Mouse (Mus musculus) macrophage (primary cell): ENCODE results near the gene Adgrg5. TPM values are rescaled to one million over a fixed set of nuclear protein-coding genes. Genes with fewer than 3 reads are reported as not detected.

ENCODE experiments used
- H3K27ac ChIP-seq: fragments of 350-480 bp; formaldehyde crosslinking; 2 replicates; pipeline ENCODE4 v1.9.0; 2021
- H3K36me3 ChIP-seq: fragments of 350-480 bp; formaldehyde crosslinking; 2 replicates; pipeline ENCODE4 v1.9.0; 2021; ENCODE audit errors: inconsistent target
- H3K4me3 ChIP-seq: fragments of 350-480 bp; formaldehyde crosslinking; 2 replicates; pipeline ENCODE4 v1.9.0; 2021; ENCODE audit errors: inconsistent target
- H3K79me2 ChIP-seq: fragments of 350-480 bp; formaldehyde crosslinking; 2 replicates; pipeline ENCODE4 v1.9.0; 2021; ENCODE audit errors: inconsistent target
- WGBS: methylation state at CpG from one replicate; pipeline ENCODE4 v1.1.7; 2026; ENCODE audit warnings: inconsistent platforms; ENCODE audit not compliant: missing documents; 5-methylcytosine and 5-hydroxymethylcytosine counted together
- polyA plus RNA-seq: library from polyadenylated mRNA; stranded (reverse); fragments of 250-400 nt; gene quantifications from 3 replicates; pipeline ENCODE4 v1.2.4, GENCODE M21; 2018; ENCODE audit warnings: inconsistent platforms
- total RNA-seq, 78 experiments: library from RNA; depleted of rRNA; stranded (reverse); fragments of 250-400 nt; gene quantifications; 1 replicate in 9 of 78; 2 replicates in 24 of 78; 3 replicates in 43 of 78; 4 replicates in 2 of 78; pipeline ENCODE4 v1.2.4; 2018; ENCODE audit warnings: inconsistent platforms in 56 of 78

The Adgrg5 gene
- not detected for total RNA-seq (2018; cell fraction: chromatin; rRNA removed)
- total RNA-seq (2018; cell fraction: cytosol; rRNA removed) = under 1 TPM in 5 of 26 experiments, not detected in 21; 0.04 to 0.29 (median 0.09) TPM
- under 1 TPM in 4 of 26 experiments, not detected in 22; 0.20 to 0.36 (median 0.30) TPM for total RNA-seq (2018; cell fraction: nucleus; rRNA removed)
- 0.06 TPM in 1 of 3 replicates, not detected in the others for polyA plus RNA-seq

GRCm38 (mm10) chr8:94923405-94923804 is at the start of gene Adgrg5:
Gene Adgrg5 (plus strand): TSS chr8:94923694.
- no peak within 1 kb of the TSS for H3K27ac ChIP-seq
- H3K79me2 ChIP-seq = no peaks in the 10 kb centered on the region
- H3K36me3 ChIP-seq = no peaks in the 10 kb centered on the region
- no peak within 1 kb of the TSS for H3K4me3 ChIP-seq
- 15% methylated on average over 8 of the region's 8 CpGs for WGBS

DNA sequence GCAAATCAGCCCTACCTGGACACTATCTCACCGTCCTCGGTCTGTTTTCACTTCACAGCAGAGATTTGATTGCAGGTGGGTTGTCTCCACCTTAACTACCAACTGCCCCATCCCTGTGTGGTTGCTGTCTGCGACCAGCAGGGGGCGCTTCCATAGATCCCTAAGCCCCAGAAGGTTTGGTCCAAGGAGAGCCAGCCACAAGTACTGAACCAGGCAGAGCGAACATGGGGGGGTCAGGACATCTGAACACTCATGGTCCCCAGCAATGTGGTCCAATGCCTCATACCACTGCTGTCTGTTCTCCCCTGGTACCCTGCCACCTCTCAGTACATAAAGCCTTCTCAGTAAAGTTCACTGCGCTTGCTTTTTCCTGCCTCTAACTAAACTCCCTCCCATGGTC is 49.1 kb upstream of the Adgrg5 start:
- Histone ChIP-seq H3K4me3 (no peak overlapping the region), H3K27ac (no peak overlapping the region), H3K36me3 (no peaks in the 10 kb centered on the region), H3K79me2 (no peaks in the 10 kb centered on the region)
- 18% methylated on average over 5 of the region's 6 CpGs for WGBS

DNA sequence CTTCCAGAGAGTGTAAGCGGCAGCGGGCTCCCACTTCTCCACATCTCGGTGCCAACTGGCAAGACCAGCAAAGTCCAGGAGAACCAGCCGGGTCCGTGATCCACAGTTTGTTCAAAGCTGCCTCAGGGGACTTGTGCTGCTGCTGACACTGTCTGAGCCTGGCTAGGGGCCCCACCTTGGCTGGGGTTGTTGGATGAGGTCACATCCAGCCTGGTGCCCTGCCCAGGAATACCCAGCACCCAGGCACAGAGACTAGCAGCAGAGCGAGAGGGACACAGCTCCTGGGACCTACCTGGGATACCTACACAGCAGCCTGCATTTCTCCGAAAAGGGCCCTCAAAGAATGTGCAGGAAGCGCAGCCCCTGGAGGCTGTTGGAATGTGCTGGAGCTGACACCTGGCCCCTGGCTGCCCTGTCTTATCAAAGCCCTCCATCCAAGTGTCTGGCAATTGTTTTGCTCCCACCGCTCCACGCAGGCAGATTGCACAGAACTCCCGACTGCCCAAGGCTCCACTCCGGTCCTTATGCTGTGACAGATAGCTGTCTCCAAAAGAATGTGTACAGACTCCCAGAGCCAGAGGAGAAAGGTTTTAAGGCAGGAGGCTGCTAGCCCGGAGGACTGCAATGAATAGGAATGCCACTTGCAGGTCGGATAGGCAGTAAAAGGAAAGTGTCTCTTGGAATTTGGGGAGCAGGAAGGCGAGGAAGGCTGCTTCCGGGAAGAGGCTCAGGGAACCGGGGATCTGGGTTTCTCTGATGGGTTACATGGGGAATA is 48.2 kb upstream of the Adgrg5 start:
- no peak overlapping the region for H3K27ac ChIP-seq
- H3K79me2 ChIP-seq = no peaks in the 10 kb centered on the region
- 36% methylated on average over 17 of the region's 17 CpGs for WGBS
- H3K4me3 ChIP-seq = peak overlapping the region; percentile 40
- H3K36me3 ChIP-seq = no peaks in the 10 kb centered on the region

- Histone ChIP-seq H3K4me3 (peak overlapping the region; percentile 40), H3K36me3 (no peaks in the 10 kb centered on the region), H3K27ac (no peak overlapping the region), H3K79me2 (no peaks in the 10 kb centered on the region)
- WGBS = 2% methylated on average over 19 of the region's 20 CpGs
Measured at GRCm38 (mm10) chr8:94875871-94876150, 47.7 kb upstream of the Adgrg5 start.

DNA sequence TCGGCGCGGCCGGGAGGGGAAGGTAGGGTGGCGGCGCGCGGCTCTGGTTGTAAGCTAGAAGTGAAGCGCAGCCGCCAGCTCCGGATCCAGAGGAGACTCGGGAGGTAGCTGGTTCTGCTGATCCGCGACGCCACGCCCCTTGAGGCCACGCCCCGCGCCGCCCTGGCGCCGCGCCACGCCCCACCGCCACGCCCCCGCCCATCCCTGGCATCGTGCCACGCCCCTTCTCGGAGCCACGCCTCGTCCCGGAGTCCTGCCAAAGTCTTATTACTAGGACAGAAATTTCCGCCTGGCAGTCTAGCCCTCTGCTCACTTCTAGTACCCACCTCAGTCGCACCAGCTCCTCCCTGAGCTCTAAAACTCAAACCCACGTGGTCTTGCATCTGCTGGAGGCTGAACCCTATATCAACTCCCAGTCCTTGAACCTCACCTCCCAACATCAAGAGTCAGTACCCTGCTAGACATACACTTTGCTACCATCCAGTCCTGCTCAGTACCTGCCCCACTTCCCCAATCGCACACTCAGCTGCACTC is 47.2 kb upstream of the Adgrg5 start, which contains the start of gene Dok4:
Gene Dok4, minus strand, starts transcription at position 134 of the 534 bp plus-strand sequence.
- H3K36me3 ChIP-seq = no peaks in the 10 kb centered on the region
- peak within 1 kb of the TSS; percentile 40 for H3K4me3 ChIP-seq
- no peak within 1 kb of the TSS for H3K27ac ChIP-seq
- WGBS = under 1% methylated on average over 25 of the region's 37 CpGs
- H3K79me2 ChIP-seq = no peaks in the 10 kb centered on the region

DNA sequence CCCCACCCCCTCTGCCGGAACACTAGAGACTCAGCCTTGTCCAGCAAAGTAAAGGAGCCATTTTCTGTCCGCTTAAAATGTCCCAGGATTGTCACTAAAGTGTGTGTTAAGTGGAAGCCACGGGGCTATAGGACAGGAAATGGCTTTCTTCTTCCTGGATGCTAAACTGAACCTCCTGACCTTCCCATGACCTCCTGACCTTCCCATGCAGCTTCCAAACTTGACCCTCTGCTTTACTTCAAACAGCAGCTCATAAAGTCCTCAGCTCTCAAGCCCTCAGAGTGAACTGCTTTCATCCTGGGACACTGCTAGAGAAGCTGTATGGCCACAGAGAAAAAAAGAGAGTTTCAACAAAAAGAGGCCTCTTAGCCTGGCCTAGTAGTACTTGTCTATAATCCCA is 46.7 kb upstream of the Adgrg5 start:
- Histone ChIP-seq H3K79me2 (no peaks in the 10 kb centered on the region), H3K27ac (no peak overlapping the region), H3K36me3 (no peaks in the 10 kb centered on the region), H3K4me3 (no peak overlapping the region)
- WGBS = 51% methylated on average over 3 of the region's 3 CpGs

DNA sequence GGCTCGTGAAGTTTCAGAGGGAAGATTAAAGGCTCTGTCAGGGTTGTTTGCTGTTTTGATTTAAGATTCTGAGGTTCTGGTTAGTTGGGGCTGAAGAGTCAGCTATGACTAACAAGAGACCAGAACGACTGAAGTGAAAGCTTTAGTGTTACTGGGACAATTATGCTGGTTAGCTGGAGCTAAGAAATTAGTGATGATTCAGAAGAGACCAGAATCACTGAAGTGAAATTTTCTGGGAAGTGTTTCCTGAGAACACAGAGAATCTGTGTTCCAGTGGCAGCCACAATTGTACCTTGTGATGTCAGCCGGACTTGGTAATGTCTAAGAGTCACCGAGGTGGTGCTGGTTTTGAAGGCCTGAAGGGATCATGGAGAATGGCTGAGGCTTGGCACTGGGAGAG is 42.8 kb upstream of the Adgrg5 start:
- H3K79me2 ChIP-seq = no peaks in the 10 kb centered on the region
- WGBS = 89% methylated on average over 4 of the region's 4 CpGs
- H3K27ac ChIP-seq = no peak overlapping the region
- no peaks in the 10 kb centered on the region for H3K36me3 ChIP-seq
- H3K4me3 ChIP-seq = no peak overlapping the region

DNA sequence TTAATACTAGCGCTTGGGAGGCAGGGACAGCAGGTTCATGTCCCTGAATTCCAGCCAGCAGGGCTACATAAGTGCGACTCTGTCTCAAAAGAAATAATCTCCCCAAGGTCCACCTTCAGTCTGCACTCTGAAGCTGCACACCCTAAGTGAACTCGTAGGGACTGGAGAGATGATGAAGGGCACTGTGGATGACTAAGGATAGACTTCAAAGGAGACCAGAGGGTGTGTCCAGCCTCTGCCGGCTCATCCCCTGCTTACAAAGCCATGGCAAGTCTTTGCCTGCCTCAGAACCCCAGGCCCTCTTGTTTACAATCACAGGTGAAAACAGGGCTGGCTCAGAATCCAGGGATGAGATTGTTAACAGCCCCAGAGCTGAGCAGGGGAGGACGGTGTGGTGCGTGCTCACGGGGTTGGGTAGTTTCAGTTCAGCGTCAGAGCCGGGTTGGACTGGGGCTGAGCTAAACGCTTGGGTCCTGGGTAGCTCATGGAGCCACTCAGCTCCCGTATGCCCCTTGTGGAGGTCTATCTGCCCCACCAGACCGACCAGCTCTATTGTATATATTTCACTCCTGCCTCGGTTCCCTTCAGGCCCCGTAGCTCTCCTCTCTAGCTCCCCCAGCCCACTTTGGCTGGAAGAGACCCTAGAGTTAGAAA is 35.0 kb upstream of the Adgrg5 start:
- no peak overlapping the region for H3K4me3 ChIP-seq
- WGBS = 23% methylated on average over 14 of the region's 14 CpGs
- H3K27ac ChIP-seq = no peak overlapping the region

GRCm38 (mm10) chr8:94892917-94893316 is 30.6 kb upstream of the Adgrg5 start:
- Histone ChIP-seq H3K36me3 (no peaks in the 10 kb centered on the region), H3K27ac (no peak overlapping the region), H3K4me3 (no peak overlapping the region), H3K79me2 (no peaks in the 10 kb centered on the region)
- 64% methylated on average over 2 of the region's 2 CpGs for WGBS

More for the DNA sequence above, 35.0 kb upstream of the Adgrg5 start:
- Histone ChIP-seq H3K79me2 (no peaks in the 10 kb centered on the region), H3K36me3 (no peaks in the 10 kb centered on the region)

DNA sequence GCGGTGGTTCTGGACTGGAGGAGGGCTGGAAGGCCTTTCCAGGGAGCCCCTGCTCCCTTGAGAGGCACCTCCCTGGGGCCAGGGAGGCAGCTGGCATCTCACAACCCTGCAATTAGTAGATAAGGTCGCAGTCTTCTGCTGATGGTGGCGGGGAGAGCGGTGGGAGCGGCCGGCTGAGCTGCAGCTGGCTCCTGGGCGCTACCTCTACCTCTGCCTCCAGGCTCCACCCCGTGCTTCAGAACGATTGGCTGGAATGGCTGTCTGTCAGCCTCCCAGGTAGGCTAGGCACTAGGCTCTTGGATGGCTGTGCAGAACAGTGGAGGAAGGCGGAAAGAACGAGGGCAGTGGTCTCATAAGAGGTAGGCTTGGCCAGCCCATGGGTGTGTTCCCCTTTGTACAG is 24.2 kb upstream of the Adgrg5 start:
- H3K79me2 ChIP-seq = no peaks in the 10 kb centered on the region
- no peak overlapping the region for H3K27ac ChIP-seq
- no peaks in the 10 kb centered on the region for H3K36me3 ChIP-seq
- H3K4me3 ChIP-seq = no peak overlapping the region
- 62% methylated on average over 11 of the region's 11 CpGs for WGBS

GRCm38 (mm10) chr8:94900617-94901016 is 22.9 kb upstream of the Adgrg5 start:
- no peak overlapping the region for H3K4me3 ChIP-seq
- 79% methylated on average over 5 of the region's 6 CpGs for WGBS
- H3K36me3 ChIP-seq = no peaks in the 10 kb centered on the region
- no peaks in the 10 kb centered on the region for H3K79me2 ChIP-seq
- no peak overlapping the region for H3K27ac ChIP-seq

GRCm38 (mm10) chr8:94901031-94901430 is 22.5 kb upstream of the Adgrg5 start:
- H3K27ac ChIP-seq = no peak overlapping the region
- 61% methylated on average over 4 of the region's 5 CpGs for whole genome bisulfite sequencing
- H3K36me3 ChIP-seq = no peaks in the 10 kb centered on the region
- H3K79me2 ChIP-seq = no peaks in the 10 kb centered on the region
- H3K4me3 ChIP-seq = no peak overlapping the region

DNA sequence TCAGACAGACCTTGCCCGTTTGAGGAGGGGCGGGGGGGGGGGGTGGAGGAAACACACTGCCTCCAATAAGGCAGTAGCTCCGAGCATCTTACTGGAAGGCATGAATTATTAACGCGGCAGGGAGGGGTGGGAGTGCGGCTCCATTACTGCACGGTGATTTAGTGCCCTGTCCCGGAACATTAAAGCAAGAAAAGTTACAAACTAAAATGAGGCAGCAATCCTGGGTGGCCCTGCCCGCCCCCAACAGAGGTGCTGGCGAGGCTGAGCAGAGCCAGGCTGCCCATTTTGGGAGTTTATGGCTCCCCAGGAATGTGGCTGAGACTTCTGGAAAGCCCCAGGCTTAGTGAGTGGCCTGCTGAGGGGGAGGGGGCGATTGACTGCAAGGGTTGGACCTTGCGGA is 19.8 kb upstream of the Adgrg5 start:
- no peaks in the 10 kb centered on the region for H3K79me2 ChIP-seq
- no peak overlapping the region for H3K27ac ChIP-seq
- WGBS = 94% methylated on average over 9 of the region's 12 CpGs
- H3K4me3 ChIP-seq = no peak overlapping the region
- no peaks in the 10 kb centered on the region for H3K36me3 ChIP-seq

GRCm38 (mm10) chr8:94904450-94905175 is 18.9 kb upstream of the Adgrg5 start:
- H3K4me3 ChIP-seq = no peak overlapping the region
- WGBS = 78% methylated on average over 12 of the region's 12 CpGs
- no peaks in the 10 kb centered on the region for H3K36me3 ChIP-seq
- H3K79me2 ChIP-seq = no peaks in the 10 kb centered on the region
- no peak overlapping the region for H3K27ac ChIP-seq
